Mouse (Mus musculus) small intestine, adult 2 months (tissue): ENCODE data around the gene Vsig2.

Experiments used
- CTCF ChIP-seq: fragments of 200-500 bp; IDR thresholded peaks from 2 replicates; pipeline ENCODE4 v1.5.1; 2012; ENCODE audit warnings: low read depth, mild to moderate bottlenecking, control low read depth, inconsistent platforms, low read length, moderate library complexity, mixed read lengths; ENCODE audit not compliant: insufficient replicate concordance, insufficient read length; ENCODE audit errors: extremely low read depth
- POLR2A ChIP-seq: fragments of 200-500 bp; IDR thresholded peaks from 2 replicates; pipeline ENCODE4 v1.6.1; 2012; ENCODE audit warnings: low read depth, mild to moderate bottlenecking, control low read depth, inconsistent platforms, low read length, moderate library complexity

DNA sequence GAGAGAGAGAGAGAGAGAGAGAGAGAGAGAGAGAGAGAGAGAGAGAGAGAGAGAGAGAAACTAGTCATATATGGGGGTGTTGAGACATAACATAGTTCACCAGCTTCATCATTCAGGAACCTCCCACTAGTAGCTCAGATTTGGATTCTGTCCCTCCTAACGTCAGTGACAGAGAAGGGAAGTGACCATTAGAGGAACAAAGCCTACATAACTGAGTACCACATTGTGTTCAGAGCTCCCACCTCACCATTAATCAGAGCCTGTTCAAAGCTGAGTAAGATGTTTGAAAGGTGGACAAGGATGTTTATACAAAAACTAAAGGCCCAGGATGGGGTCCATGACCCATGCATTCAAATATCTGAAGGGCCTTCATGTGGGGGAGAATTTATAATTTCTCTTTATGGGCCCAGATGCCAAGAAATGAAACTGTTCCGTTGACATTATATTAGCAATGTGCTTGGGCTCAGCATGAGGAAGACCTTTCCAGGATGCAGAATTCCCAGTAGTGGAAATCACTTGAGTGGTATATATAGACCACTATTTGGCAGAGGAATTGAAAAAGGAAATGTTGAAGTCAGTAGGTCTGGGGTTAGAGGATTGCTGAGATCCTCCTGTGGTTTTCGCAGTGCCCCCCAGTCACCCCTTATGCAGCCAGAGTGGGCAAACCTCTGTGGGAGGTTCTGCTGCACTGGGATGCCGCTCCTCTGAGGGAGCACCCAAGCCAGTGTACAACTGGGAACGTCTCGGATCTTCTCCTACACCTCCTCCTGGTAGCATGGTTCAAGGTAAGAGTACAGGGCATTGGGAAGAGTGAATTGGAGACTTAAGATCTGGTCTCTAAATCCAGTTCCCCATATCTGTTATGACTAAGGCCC, 1.9 kb downstream of the Vsig2 start:
- TF ChIP-seq CTCF (no peak), POLR2A (no peak)
